Mouse (Mus musculus) C2C12 (cell line): ENCODE data around the gene Ppp4r2. TPM values are rescaled to one million over a fixed set of nuclear protein-coding genes. Genes with fewer than 3 reads are reported as not detected.

Experiments
- H3K27me3 ChIP-seq: one replicate; pipeline ENCODE4 v1.6.1; 2011; ENCODE audit not compliant: control insufficient read depth, insufficient read depth, insufficient read length
- H3K36me3 ChIP-seq: one replicate; pipeline ENCODE4 v1.6.1; 2011; ENCODE audit not compliant: control insufficient read depth, insufficient read depth
- H3K4me3 ChIP-seq: one replicate; pipeline ENCODE4 v1.5.1; 2011; ENCODE audit warnings: mild to moderate bottlenecking, control low read depth; ENCODE audit not compliant: poor library complexity, insufficient read depth, severe bottlenecking
- H3K79me2 ChIP-seq: one replicate; pipeline ENCODE4 v1.6.1; 2011; ENCODE audit not compliant: control insufficient read depth, insufficient read depth
- H3K79me3 ChIP-seq: one replicate; pipeline ENCODE4 v1.6.1; 2011; ENCODE audit warnings: low read depth, control low read depth
- H3ac ChIP-seq: one replicate; pipeline ENCODE3; 2011; ENCODE audit warnings: low read depth; ENCODE audit not compliant: control insufficient read depth, insufficient read length
- CEBPB ChIP-seq: IDR thresholded peaks from one replicate; pipeline ENCODE4 v1.6.1; 2011; ENCODE audit warnings: low read depth, mild to moderate bottlenecking, control low read depth, moderate library complexity
- CTCF ChIP-seq: IDR thresholded peaks from one replicate; pipeline ENCODE4 v1.5.1; 2011; ENCODE audit not compliant: control insufficient read depth, insufficient read depth, insufficient read length
- FOSL1 ChIP-seq: IDR thresholded peaks from one replicate; pipeline ENCODE4 v1.8.0; 2011; ENCODE audit warnings: mild to moderate bottlenecking, low read length; ENCODE audit not compliant: poor library complexity, insufficient read depth, severe bottlenecking
- MAX ChIP-seq: IDR thresholded peaks from one replicate; pipeline ENCODE4 v1.6.1; 2011; ENCODE audit warnings: mild to moderate bottlenecking, control low read depth
- MYOD1 ChIP-seq: IDR thresholded peaks from one replicate; pipeline ENCODE4 v1.6.1; 2011; ENCODE audit warnings: low read depth; ENCODE audit not compliant: control insufficient read depth, insufficient read length
- MYOG ChIP-seq: IDR thresholded peaks from one replicate; pipeline ENCODE4 v1.6.1; 2011; ENCODE audit not compliant: control insufficient read depth, insufficient read length; ENCODE audit errors: extremely low read depth
- USF1 ChIP-seq: IDR thresholded peaks from one replicate; pipeline ENCODE4 v1.6.1; 2011; ENCODE audit warnings: low read depth, mild to moderate bottlenecking, control low read depth, moderate library complexity
- polyA plus RNA-seq: library from polyadenylated mRNA; unstranded; fragments of >200 nt; fragmentation: generic; extraction: Trizol; gene quantifications from one replicate; pipeline ENCODE4 v1.2.1, GENCODE M21; 2012; ENCODE audit warnings: missing spikeins

Ppp4r2 gene
- polyA plus RNA-seq, 1 experiment: 20.9 TPM

GRCm38 (mm10) chr6:100795797-100796196 lies 37.6 kb upstream of the Ppp4r2 start:
- H3K79me3 ChIP-seq: no peaks in the 10 kb centered on the region
- H3K27me3 ChIP-seq: no peaks in the 10 kb centered on the region
- H3K36me3 ChIP-seq: peaks cover 40% of the 10 kb centered on the region
- TF ChIP-seq CEBPB: no peak
- TF ChIP-seq MAX: no peak
- no peak for TF ChIP-seq MYOD1
- no peak for TF ChIP-seq MYOG
- no peak for TF ChIP-seq USF1
- no peak for TF ChIP-seq CTCF
- TF ChIP-seq FOSL1: no peak
- H3K4me3 ChIP-seq: no peak overlapping the region
- H3K79me2 ChIP-seq: no peaks in the 10 kb centered on the region
- H3ac ChIP-seq: no peak overlapping the region

DNA sequence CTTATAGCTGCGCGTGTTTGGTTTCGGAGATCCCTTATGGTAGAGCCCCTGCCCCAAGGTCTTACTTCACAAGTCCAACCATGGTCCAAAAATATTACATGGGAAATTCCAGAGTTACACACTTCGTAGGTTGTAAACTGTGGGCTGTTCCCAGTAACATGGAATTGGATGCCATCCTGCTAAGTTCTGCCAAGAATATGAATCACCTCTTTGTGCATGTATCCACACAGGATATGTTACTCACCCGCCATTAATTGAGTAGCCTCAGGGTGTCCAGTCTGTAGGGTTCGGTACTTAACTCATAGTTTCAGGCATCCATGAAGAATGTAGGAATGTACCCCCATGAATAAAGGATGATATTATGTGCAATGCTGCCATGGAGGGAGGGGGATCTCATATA lies 34.1 kb upstream of the Ppp4r2 start:
- Histone ChIP-seq H3K79me2 (no peaks in the 10 kb centered on the region), H3K4me3 (no peak overlapping the region)

GRCm38 (mm10) chr6:100799766-100800165 lies 33.7 kb upstream of the Ppp4r2 start:
- Histone ChIP-seq H3ac (no peak overlapping the region), H3K27me3 (no peaks in the 10 kb centered on the region), H3K36me3 (peaks cover 35% of the 10 kb centered on the region), H3K79me2 (no peaks in the 10 kb centered on the region), H3K4me3 (no peak overlapping the region), H3K79me3 (no peaks in the 10 kb centered on the region)
- no peak for TF ChIP-seq FOSL1
- TF ChIP-seq CTCF: no peak
- no peak for TF ChIP-seq USF1
- TF ChIP-seq CEBPB: no peak
- no peak for TF ChIP-seq MYOG
- no peak for TF ChIP-seq MYOD1
- TF ChIP-seq MAX: no peak

More for the DNA sequence above, 34.1 kb upstream of the Ppp4r2 start:
- TF ChIP-seq FOSL1 (peak; percentile 50), CTCF (no peak), CEBPB (peak; percentile 14)
- no peak overlapping the region for H3ac ChIP-seq
- H3K36me3 ChIP-seq: peaks cover 30% of the 10 kb centered on the region
- H3K27me3 ChIP-seq: no peaks in the 10 kb centered on the region
- H3K79me3 ChIP-seq: no peaks in the 10 kb centered on the region

GRCm38 (mm10) chr6:100800497-100800955 lies 32.9 kb upstream of the Ppp4r2 start:
- peaks cover 42% of the 10 kb centered on the region for H3K36me3 ChIP-seq
- H3K4me3 ChIP-seq: no peak overlapping the region
- H3K79me2 ChIP-seq: no peaks in the 10 kb centered on the region
- H3K27me3 ChIP-seq: no peaks in the 10 kb centered on the region
- H3K79me3 ChIP-seq: no peaks in the 10 kb centered on the region
- TF ChIP-seq MAX (peak; percentile 98), FOSL1 (peak; percentile 99), USF1 (peak; percentile 67), MYOG (no peak), MYOD1 (peak; percentile 81), CEBPB (peak; percentile 100), CTCF (no peak)
- H3ac ChIP-seq: peak overlapping the region; percentile 25

- H3K79me2 ChIP-seq: no peaks in the 10 kb centered on the region
- no peaks in the 10 kb centered on the region for H3K27me3 ChIP-seq
- no peak overlapping the region for H3K4me3 ChIP-seq
- no peak overlapping the region for H3ac ChIP-seq
- H3K36me3 ChIP-seq: peaks cover 36% of the 10 kb centered on the region
- H3K79me3 ChIP-seq: no peaks in the 10 kb centered on the region
- TF ChIP-seq CTCF (no peak), USF1 (no peak), CEBPB (no peak), FOSL1 (no peak), MYOG (no peak), MYOD1 (no peak), MAX (no peak)
Measured at GRCm38 (mm10) chr6:100802381-100803083, 30.9 kb upstream of the Ppp4r2 start.
